Mouse (Mus musculus): ENCODE results near the gene Uba5. TPM values are rescaled to one million over a fixed set of nuclear protein-coding genes. Genes with fewer than 3 reads are reported as not detected.

The Uba5 gene
- polyA plus RNA-seq, 1 experiment from 2014 or later: 62.6 TPM

DNA sequence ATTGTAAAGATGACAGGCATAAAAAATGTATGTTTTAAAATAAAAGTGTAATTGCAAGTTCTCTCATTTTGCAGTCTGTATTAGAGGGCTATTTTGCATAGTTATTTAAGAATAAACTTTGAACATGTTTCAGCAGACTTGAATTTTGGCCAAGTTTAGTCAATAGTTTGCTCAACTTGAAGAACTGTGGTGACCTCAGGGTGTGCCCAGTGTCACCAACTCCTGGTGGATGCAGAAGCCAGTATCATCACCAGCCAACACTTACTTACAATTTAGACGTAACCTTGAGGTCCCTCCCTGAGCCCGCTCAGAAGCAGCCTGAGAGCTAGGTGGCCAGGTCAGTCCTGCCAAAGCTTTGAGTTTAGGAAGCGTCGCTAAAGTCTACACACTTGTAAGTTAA lies 19.3 kb downstream of the Uba5 start:
- Histone ChIP-seq H3K4me1 (no peaks in the 10 kb centered on the region), H3K9me3 (no peaks in the 10 kb centered on the region), H3K27me3 (no peaks in the 10 kb centered on the region), H3K4me2 (no peak overlapping the region), H3K27ac (no peak overlapping the region), H3K4me3 (replicated peaks) (no peak overlapping the region), H3K36me3 (replicated peaks) (peaks cover 39% of the 10 kb centered on the region), H3K9ac (no peak overlapping the region)
- WGBS: 89% methylated on average over 4 of the region's 4 CpGs
- ATAC-seq (ENCODE audit: low FRiP score): no peak

DNA sequence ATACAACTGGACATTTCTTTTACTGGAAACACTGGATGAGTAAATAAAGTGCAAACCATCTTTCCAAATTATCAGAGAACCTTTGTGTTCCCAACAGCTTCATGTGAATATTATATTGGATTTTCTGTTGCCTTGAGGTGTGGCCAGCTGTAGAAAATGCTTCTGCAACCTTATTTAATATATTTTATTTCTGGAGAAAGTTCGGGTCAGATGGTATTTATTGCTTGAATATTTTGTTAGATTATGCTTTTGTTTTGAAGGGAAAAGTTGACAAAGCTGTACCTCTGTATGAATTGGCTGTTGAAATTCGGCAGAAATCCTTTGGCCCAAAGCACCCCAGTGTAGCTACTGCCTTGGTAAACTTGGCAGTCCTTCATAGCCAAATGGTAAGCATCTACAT lies 22.6 kb downstream of the Uba5 start, which contains the start of gene Gm28305:
Gm28305 (plus strand) TSS at position 301 of the 400 bp plus-strand sequence.
- Histone ChIP-seq H3K4me3 (replicated peaks) (no peak within 1 kb of the TSS), H3K9ac (no peak within 1 kb of the TSS), H3K4me1 (no peaks in the 10 kb centered on the region), H3K9me3 (no peaks in the 10 kb centered on the region), H3K36me3 (replicated peaks) (peaks cover 20% of the 10 kb centered on the region), H3K4me2 (no peak within 1 kb of the TSS), H3K27ac (no peak within 1 kb of the TSS), H3K27me3 (no peaks in the 10 kb centered on the region)
- ATAC-seq (ENCODE audit: low FRiP score): no peak
- 70% methylated on average over 2 of the region's 2 CpGs for WGBS

DNA sequence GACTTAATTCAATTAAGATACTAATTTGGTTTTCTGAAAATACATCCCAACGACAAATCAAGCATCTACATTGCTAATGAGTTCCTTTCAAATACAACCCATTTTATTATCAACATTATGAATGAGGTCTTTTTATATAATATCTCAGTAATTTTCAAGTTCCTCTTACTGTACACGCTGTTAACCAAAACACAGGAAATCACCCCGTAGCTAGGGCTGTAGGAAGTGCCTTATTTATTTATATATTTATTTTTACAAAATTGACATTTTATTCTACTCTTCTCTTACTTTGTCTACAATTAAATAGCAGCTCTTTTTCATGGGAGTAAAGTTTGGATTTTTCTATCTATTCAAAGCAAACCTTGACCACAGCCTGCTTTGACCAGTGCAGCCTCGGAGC lies 23.2 kb downstream of the Uba5 start:
- no peaks in the 10 kb centered on the region for H3K27me3 ChIP-seq

DNA sequence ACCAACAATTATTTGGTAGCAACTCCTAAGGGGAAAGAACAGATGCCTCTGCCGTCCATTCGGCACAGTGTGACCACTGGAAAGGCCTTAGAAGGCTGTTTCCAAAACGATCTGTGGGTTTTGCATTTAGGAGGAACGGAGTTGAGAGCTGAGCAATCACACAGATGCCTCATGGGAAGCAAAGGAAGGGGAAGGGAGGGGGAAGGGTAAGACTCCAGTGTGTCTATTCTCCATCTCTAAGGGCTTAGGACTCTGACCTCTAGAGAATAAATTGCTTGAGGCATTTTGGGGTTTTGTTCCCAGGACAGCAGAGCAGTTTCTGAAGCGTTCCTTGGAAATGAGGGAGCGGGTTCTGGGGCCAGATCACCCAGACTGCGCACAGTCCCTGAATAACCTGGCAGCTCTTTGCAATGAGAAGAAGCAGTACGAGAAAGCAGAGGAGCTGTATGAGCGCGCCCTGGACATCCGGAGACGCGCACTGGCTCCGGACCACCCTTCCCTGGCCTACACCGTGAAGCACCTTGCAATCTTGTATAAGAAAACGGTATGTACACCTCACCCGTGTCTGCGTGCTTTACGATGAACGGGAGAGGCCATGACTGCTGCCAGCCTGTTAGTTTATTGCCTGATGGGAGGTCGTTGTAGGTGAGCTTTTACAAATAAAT lies 23.8 kb downstream of the Uba5 start:
- no peaks in the 10 kb centered on the region for H3K4me1 ChIP-seq
- H3K27ac ChIP-seq: no peak overlapping the region
- ATAC-seq (ENCODE audit: low FRiP score): no peak
- H3K4me2 ChIP-seq: no peak overlapping the region
- H3K36me3 ChIP-seq (replicated peaks): peaks cover 14% of the 10 kb centered on the region
- H3K9ac ChIP-seq: no peak overlapping the region
- 91% methylated on average over 21 of the region's 21 CpGs for WGBS
- H3K9me3 ChIP-seq: no peaks in the 10 kb centered on the region
- no peaks in the 10 kb centered on the region for H3K27me3 ChIP-seq
- no peak overlapping the region for H3K4me3 ChIP-seq (replicated peaks)

More for the DNA sequence above, 23.2 kb downstream of the Uba5 start:
- Histone ChIP-seq H3K4me2 (no peak overlapping the region), H3K36me3 (replicated peaks) (peaks cover 17% of the 10 kb centered on the region), H3K4me3 (replicated peaks) (no peak overlapping the region), H3K4me1 (no peaks in the 10 kb centered on the region), H3K9ac (no peak overlapping the region), H3K27ac (no peak overlapping the region), H3K9me3 (no peaks in the 10 kb centered on the region)
- 89% methylated on average over 4 of the region's 4 CpGs for WGBS
- ATAC-seq (ENCODE audit: low FRiP score): no peak

DNA sequence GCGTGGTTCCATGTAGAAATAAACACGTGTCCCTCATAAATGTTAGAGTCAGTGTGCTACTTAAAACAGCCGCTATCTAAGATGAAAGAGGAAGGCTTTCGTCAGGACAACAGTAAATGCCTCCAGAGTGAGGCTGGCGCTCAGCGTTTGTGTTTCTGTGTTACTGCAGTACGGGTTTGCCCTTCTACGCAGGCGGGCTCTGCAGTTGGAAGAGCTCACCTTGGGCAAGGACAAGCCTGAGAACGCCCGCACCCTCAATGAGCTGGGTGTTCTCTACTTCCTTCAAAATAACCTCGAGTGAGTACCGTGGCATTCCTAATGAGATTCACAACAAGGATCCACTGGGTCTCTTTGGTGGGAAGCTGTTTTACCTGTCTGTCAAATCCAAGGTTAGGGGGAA lies 24.7 kb downstream of the Uba5 start:
- no peak for ATAC-seq (ENCODE audit: low FRiP score)
- H3K4me3 ChIP-seq (replicated peaks): no peak overlapping the region
- no peaks in the 10 kb centered on the region for H3K27me3 ChIP-seq
- H3K9me3 ChIP-seq: no peaks in the 10 kb centered on the region
- H3K4me1 ChIP-seq: no peaks in the 10 kb centered on the region
- WGBS: 91% methylated on average over 13 of the region's 13 CpGs
- H3K36me3 ChIP-seq (replicated peaks): peaks cover 14% of the 10 kb centered on the region
- H3K27ac ChIP-seq: no peak overlapping the region
- H3K4me2 ChIP-seq: no peak overlapping the region
- no peak overlapping the region for H3K9ac ChIP-seq

DNA sequence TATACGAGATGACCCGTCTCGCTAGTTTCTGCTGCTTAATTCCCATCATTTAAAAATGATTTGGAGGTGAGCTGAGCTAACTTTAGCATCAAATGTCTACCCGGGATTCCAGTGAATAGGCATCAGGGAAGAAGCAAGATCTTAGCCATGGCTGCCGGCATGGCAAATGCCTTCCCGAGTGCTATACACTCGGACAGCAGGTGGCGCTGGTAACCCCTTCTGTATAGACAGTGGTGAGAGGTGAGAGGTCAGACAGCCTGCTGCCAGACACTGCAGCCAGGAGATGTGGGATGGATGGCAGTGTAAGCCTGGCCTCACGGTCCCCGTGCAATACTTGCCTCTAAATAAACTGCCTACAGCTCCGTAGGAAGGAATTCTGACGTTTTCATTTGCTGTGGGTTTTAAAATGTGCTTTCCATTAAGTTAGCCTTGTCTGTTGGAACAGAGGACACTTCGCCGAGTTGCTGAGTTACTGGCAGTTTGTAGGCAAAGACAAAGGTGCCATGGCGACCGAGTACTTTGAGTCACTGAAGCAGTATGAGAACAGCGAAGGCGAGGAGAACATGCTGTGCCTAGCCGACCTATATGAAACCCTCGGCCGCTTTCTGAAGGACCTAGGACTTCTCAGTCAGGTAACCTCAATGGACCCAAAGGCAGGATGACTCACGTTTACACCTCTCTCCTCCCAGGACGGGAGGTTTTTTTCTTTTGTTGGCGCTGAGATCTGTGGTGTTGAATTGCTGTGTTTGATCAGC lies 27.5 kb downstream of the Uba5 start:
- Histone ChIP-seq H3K36me3 (replicated peaks) (peaks cover 9% of the 10 kb centered on the region), H3K9me3 (no peaks in the 10 kb centered on the region), H3K27ac (no peak overlapping the region), H3K9ac (no peak overlapping the region), H3K27me3 (no peaks in the 10 kb centered on the region), H3K4me2 (no peak overlapping the region), H3K4me3 (replicated peaks) (no peak overlapping the region), H3K4me1 (no peaks in the 10 kb centered on the region)
- ATAC-seq (ENCODE audit: low FRiP score): peak; percentile 46; the same call in 1 of the 2 replicates
- WGBS: 52% methylated on average over 24 of the region's 24 CpGs

DNA sequence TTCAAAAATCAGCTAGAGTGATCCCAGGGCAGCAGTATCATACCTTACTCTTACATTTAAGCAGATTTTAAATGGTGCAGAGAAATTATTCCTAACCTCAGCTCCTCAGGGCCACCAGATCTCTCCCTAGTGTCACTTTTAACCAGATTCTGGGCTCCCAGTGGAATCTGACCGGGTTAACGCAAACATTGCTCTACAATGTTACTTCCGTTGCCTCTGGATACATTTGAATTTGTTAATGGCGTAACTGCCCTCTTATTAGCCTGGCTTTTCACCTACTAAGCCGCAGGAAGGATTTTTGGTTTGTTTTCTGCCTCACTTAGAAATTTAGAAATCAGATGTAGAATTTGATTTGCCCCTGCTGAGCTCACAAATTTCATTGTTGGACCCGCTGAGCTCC lies 28.2 kb downstream of the Uba5 start:
- ATAC-seq (ENCODE audit: low FRiP score): no peak
- WGBS: 76% methylated on average over 6 of the region's 6 CpGs

DNA sequence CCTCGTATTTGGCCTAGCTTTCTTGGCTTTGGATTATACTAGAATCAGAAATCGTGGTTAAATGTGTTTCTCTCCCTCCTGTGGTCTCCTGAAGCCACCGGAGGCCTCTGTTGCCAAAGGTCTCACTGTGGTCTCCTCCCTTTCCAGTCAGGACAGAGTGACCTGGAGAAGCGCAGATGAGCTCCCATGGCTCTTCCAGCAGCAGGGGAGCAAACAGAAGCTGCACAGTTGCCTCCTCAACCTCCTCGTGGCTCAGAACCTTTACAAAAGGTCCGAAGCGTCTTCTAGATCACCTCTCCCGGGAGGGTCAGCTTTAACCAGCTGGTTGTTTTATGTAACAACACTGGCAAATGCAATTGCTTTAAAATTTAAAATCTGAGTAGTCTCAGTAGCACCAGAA lies 28.7 kb downstream of the Uba5 start:
- H3K36me3 ChIP-seq (replicated peaks): peaks cover 7% of the 10 kb centered on the region
- no peaks in the 10 kb centered on the region for H3K27me3 ChIP-seq
- WGBS: 87% methylated on average over 8 of the region's 8 CpGs
- no peak overlapping the region for H3K4me3 ChIP-seq (replicated peaks)
- no peak for ATAC-seq (ENCODE audit: low FRiP score)
- H3K4me1 ChIP-seq: no peaks in the 10 kb centered on the region
- no peak overlapping the region for H3K4me2 ChIP-seq
- no peak overlapping the region for H3K9ac ChIP-seq
- no peak overlapping the region for H3K27ac ChIP-seq
- H3K9me3 ChIP-seq: no peaks in the 10 kb centered on the region

More for the DNA sequence above, 28.2 kb downstream of the Uba5 start:
- H3K36me3 ChIP-seq (replicated peaks): peaks cover 9% of the 10 kb centered on the region
- H3K9me3 ChIP-seq: no peaks in the 10 kb centered on the region
- no peaks in the 10 kb centered on the region for H3K27me3 ChIP-seq
- H3K4me3 ChIP-seq (replicated peaks): no peak overlapping the region
- no peaks in the 10 kb centered on the region for H3K4me1 ChIP-seq
- no peak overlapping the region for H3K4me2 ChIP-seq
- no peak overlapping the region for H3K27ac ChIP-seq
- no peak overlapping the region for H3K9ac ChIP-seq

DNA sequence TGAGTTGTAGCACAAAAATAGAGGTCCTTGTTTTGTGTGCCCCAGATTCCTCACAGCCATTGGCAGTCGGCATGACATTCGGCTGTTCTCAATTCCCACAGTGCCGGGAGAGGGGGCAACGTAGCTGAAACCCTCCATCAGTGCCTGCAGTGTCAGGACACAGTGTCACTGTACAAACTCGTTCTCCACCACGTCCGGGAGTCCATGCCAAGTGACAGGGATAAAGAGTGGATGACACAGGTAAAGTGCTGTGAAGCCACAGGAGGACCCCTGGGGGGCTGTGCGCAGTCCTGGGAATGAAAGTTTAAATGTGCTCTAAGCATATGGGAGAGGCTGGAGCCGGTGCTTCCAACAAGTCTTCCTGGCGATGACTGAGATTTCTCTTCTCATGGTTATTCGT lies 33.1 kb downstream of the Uba5 start:
- Histone ChIP-seq H3K27me3 (no peaks in the 10 kb centered on the region), H3K9me3 (no peaks in the 10 kb centered on the region), H3K4me3 (replicated peaks) (no peak overlapping the region), H3K36me3 (replicated peaks) (peaks cover 20% of the 10 kb centered on the region), H3K4me2 (no peak overlapping the region), H3K4me1 (no peaks in the 10 kb centered on the region), H3K9ac (no peak overlapping the region), H3K27ac (no peak overlapping the region)
- 89% methylated on average over 11 of the region's 11 CpGs for WGBS
- no peak for ATAC-seq (ENCODE audit: low FRiP score)

DNA sequence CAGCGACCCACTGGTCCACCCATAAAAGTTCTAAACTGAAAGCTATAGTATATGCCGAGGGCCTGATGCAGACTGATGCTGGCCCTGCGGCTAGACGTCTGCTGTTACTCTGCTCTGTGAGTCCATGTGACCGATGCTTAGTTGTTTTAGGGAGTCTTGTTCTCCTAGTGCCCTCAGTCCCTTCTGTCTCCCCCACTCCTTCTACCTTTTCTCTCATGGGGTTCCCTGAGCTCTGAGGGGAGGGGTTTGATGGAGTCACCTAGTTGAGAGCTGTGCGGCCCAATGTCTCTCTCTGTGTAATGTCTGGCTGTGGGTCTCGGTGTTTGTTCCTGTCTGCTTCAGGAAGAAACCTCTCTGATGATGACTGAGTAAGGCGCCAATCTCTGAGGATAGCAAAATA lies 35.7 kb downstream of the Uba5 start:
- peaks cover 32% of the 10 kb centered on the region for H3K36me3 ChIP-seq (replicated peaks)
- no peak overlapping the region for H3K9ac ChIP-seq
- no peak overlapping the region for H3K27ac ChIP-seq
- no peaks in the 10 kb centered on the region for H3K4me1 ChIP-seq
- H3K27me3 ChIP-seq: no peaks in the 10 kb centered on the region
- H3K4me2 ChIP-seq: no peak overlapping the region
- 95% methylated on average over 8 of the region's 8 CpGs for WGBS
- no peaks in the 10 kb centered on the region for H3K9me3 ChIP-seq
- no peak for ATAC-seq (ENCODE audit: low FRiP score)
- no peak overlapping the region for H3K4me3 ChIP-seq (replicated peaks)

DNA sequence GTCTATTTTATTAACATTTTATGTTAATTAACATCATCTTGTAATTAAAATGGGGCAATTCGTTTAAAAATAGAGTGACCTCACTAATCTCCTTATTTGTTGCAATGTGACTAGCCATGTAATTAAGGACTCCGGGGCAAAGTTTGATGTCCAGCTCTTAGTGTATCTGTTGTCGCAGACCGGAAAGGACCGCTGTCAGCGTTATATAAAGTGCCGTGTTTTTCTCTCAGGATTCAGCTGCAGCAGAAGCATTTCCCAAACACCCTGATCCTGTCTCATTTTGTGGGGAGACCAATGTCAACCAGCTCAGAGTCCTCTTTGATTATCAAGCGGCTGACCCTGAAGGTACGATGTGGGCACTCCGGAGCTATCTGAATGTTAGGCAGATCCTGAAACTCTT lies 41.9 kb downstream of the Uba5 start:
- 93% methylated on average over 10 of the region's 10 CpGs for WGBS
- Histone ChIP-seq H3K36me3 (replicated peaks) (peaks cover 48% of the 10 kb centered on the region), H3K27ac (no peak overlapping the region), H3K4me1 (no peaks in the 10 kb centered on the region), H3K4me2 (no peak overlapping the region), H3K9me3 (no peaks in the 10 kb centered on the region), H3K9ac (no peak overlapping the region), H3K27me3 (no peaks in the 10 kb centered on the region), H3K4me3 (replicated peaks) (no peak overlapping the region)
- no peak for ATAC-seq (ENCODE audit: low FRiP score)

DNA sequence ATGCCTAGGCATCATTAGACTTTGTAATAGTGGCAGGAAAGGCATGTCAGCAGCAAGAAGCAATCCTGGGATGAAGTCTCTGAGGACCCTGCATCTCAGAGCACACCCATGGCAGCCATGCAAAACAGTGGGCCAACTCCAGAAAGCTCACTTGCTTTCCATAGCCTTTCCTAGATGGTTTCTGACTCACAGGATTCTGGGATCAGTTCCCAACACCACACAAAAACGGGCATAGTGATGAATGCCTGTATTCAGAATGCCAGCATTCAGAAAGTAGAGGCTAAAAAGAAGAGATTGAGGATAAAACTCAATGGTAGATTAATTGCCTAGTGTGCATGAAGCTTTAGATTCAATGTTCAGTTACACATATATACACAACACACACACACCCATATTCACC lies 48.4 kb downstream of the Uba5 start:
- H3K9ac ChIP-seq: no peak overlapping the region
- peaks cover 36% of the 10 kb centered on the region for H3K36me3 ChIP-seq (replicated peaks)
- no peak overlapping the region for H3K4me3 ChIP-seq (replicated peaks)
- H3K4me1 ChIP-seq: no peaks in the 10 kb centered on the region
- no peak overlapping the region for H3K4me2 ChIP-seq
- no peaks in the 10 kb centered on the region for H3K9me3 ChIP-seq
- no peak for ATAC-seq (ENCODE audit: low FRiP score)
- no peaks in the 10 kb centered on the region for H3K27me3 ChIP-seq
- WGBS: 71% methylated on average over 1 of the region's 1 CpGs
- H3K27ac ChIP-seq: no peak overlapping the region

DNA sequence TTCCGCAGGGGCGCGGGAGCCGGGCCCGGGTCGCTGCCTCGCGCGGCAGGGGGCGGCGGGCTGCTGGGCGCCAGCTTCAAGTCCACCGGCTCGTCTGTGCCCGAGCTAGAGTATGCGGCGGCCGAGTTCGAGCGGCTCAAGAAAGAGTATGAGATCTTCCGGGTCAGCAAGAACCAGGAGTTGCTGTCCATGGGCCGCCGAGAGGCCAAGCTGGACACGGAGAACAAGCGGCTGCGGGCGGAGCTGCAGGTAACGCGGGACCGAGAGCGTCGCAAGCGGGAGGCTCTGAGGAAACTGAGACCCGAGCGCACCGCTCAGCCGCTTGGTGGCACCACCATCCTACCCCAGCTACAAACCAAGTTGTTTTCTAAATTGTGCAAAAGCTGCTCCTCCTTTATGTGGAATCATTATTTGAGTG lies 60.0 kb downstream of the Uba5 start:
- peak; percentile 67 for ATAC-seq (ENCODE audit: low FRiP score)
- H3K4me2 ChIP-seq: peak overlapping the region; percentile 65

More for the DNA sequence above, 60.0 kb downstream of the Uba5 start:
- Histone ChIP-seq H3K36me3 (replicated peaks) (peaks cover 6% of the 10 kb centered on the region; the same call in 1 of the 2 replicates), H3K4me1 (peaks cover 11% of the 10 kb centered on the region), H3K27me3 (peaks cover 12% of the 10 kb centered on the region; the same call in 1 of the 2 replicates), H3K27ac (peak overlapping the region; percentile 77), H3K9me3 (no peaks in the 10 kb centered on the region), H3K9ac (peak overlapping the region; percentile 68), H3K4me3 (replicated peaks) (peak overlapping the region; percentile 67)
- under 1% methylated on average over 37 of the region's 37 CpGs for WGBS
